29 mouse cellular contexts compared by ENCODE assay signal in genomic region chr10:61130959-61131358, GRCm38 (mm10). TPM values are rescaled to one million over a fixed set of nuclear protein-coding genes. Genes with fewer than 3 reads are reported as not detected.
DNase-seq lines count a peak whose midpoint lies in the region; ATAC-seq lines count a peak whose summit lies in the region.
"Had no signal": no experiment of that assay in that cellular context is flagged by ENCODE, and none has a peak within 500 bp of the region (broad histone marks: within the 10 kb centered on the region; RNA-seq: fewer than 3 reads in every experiment).

No protein-coding gene starts in this region.

- H3K4me1 ChIP-seq in midbrain, embryonic 13.5 days (replicated peaks): 0 out of 2 replicates have a peak, but pooled peaks cover 6% of the 10 kb centered on the region
- 0 out of 2 replicates have a peak, but pooled peaks cover 8% of the 10 kb centered on the region for H3K4me1 ChIP-seq in hindbrain, embryonic 13.5 days (replicated peaks)
- no peaks in the 10 kb centered on the region for H3K4me1 ChIP-seq in forebrain, embryonic 15.5 days
- H3K4me1 ChIP-seq: forebrain, embryonic 13.5 days; heart, embryonic 13.5 days; kidney, embryonic 15.5 days; limb, embryonic 15.5 days had no signal

- DNase-seq in left cerebral cortex, postnatal 4 days: peak; percentile 32
- no peak for DNase-seq in left cerebral cortex, postnatal 14 days (ENCODE audit: low spot score in 2 of 2)
- DNase-seq in brain, adult 2 months (ENCODE audit: low read depth, low spot score): peak; percentile 25
- DNase-seq in cerebellum, postnatal 36 days: peak; percentile 26 to 40
- DNase-seq: adrenal gland, adult 2 months; gastrocnemius, postnatal 10 days; heart, adult 18-20 months; heart, postnatal 36 days; layer of hippocampus, postnatal 36 days; midbrain, embryonic 14.5 days; thymus, adult 18-20 months; thymus, postnatal 4 days had no signal

- no peak for ATAC-seq in midbrain, embryonic 13.5 days
- ATAC-seq in hindbrain, embryonic 13.5 days (ENCODE audit: low FRiP score): no peak
- no peak for ATAC-seq in forebrain, embryonic 15.5 days (replicated peaks)
- ATAC-seq: CD4-positive, CD25-positive, alpha-beta regulatory T cell, adult 4 months; forebrain, embryonic 13.5 days; hindbrain, embryonic 16.5 days; intestine, embryonic 16.5 days; lung, postnatal 0 days had no signal

- H3K36me3 ChIP-seq in midbrain, embryonic 13.5 days: peaks cover 13% of the 10 kb centered on the region
- H3K36me3 ChIP-seq in hindbrain, embryonic 13.5 days: peaks cover 15% of the 10 kb centered on the region
- no peaks in the 10 kb centered on the region; the same call in 1 of the 2 replicates for H3K36me3 ChIP-seq in forebrain, embryonic 15.5 days
- H3K36me3 ChIP-seq: liver, embryonic 15.5 days had no signal

- no peak overlapping the region for H3K27ac ChIP-seq in midbrain, embryonic 13.5 days
- H3K27ac ChIP-seq in hindbrain, embryonic 13.5 days: no peak overlapping the region
- H3K27ac ChIP-seq in forebrain, embryonic 15.5 days (replicated peaks): no peak overlapping the region
- H3K27ac ChIP-seq: forebrain, embryonic 13.5 days; heart, embryonic 13.5 days; kidney, embryonic 15.5 days; limb, embryonic 15.5 days; liver, embryonic 15.5 days had no signal

- H3K9ac ChIP-seq in midbrain, embryonic 13.5 days (replicated peaks): no peak overlapping the region
- no peak overlapping the region for H3K9ac ChIP-seq in hindbrain, embryonic 13.5 days
- H3K9ac ChIP-seq in forebrain, embryonic 15.5 days (replicated peaks): no peak overlapping the region
- H3K9ac ChIP-seq: forebrain, embryonic 13.5 days; heart, embryonic 13.5 days; kidney, embryonic 15.5 days; limb, embryonic 15.5 days; liver, embryonic 15.5 days had no signal

- no peaks in the 10 kb centered on the region for H3K27me3 ChIP-seq in midbrain, embryonic 13.5 days
- no peaks in the 10 kb centered on the region for H3K27me3 ChIP-seq in hindbrain, embryonic 13.5 days
- H3K27me3 ChIP-seq in forebrain, embryonic 15.5 days: no peaks in the 10 kb centered on the region
- H3K27me3 ChIP-seq: forebrain, embryonic 13.5 days; heart, embryonic 13.5 days; kidney, embryonic 15.5 days; limb, embryonic 15.5 days; liver, embryonic 15.5 days had no signal

- no peaks in the 10 kb centered on the region for H3K9me3 ChIP-seq in midbrain, embryonic 13.5 days
- H3K9me3 ChIP-seq in hindbrain, embryonic 13.5 days: no peaks in the 10 kb centered on the region
- no peaks in the 10 kb centered on the region for H3K9me3 ChIP-seq in forebrain, embryonic 15.5 days
- H3K9me3 ChIP-seq: forebrain, embryonic 13.5 days; heart, embryonic 13.5 days; kidney, embryonic 15.5 days; limb, embryonic 15.5 days; liver, embryonic 15.5 days had no signal

- H3K4me2 ChIP-seq in midbrain, embryonic 13.5 days (replicated peaks): no peak overlapping the region
- no peak overlapping the region for H3K4me2 ChIP-seq in hindbrain, embryonic 13.5 days
- H3K4me2 ChIP-seq in forebrain, embryonic 15.5 days (replicated peaks): no peak overlapping the region
- H3K4me2 ChIP-seq: forebrain, embryonic 13.5 days; heart, embryonic 13.5 days; kidney, embryonic 15.5 days; limb, embryonic 15.5 days; liver, embryonic 15.5 days had no signal

- H3K4me3 ChIP-seq in midbrain, embryonic 13.5 days (replicated peaks): no peak overlapping the region
- no peak overlapping the region for H3K4me3 ChIP-seq in hindbrain, embryonic 13.5 days
- no peak overlapping the region for H3K4me3 ChIP-seq in forebrain, embryonic 15.5 days
- H3K4me3 ChIP-seq: forebrain, embryonic 13.5 days; heart, embryonic 13.5 days; kidney, embryonic 15.5 days; limb, embryonic 15.5 days; liver, embryonic 15.5 days had no signal

- 79% methylated on average over 3 of the region's 3 CpGs for WGBS in midbrain, embryonic 13.5 days
- 84% methylated on average over 3 of the region's 3 CpGs for WGBS in hindbrain, embryonic 13.5 days
- WGBS in forebrain, embryonic 15.5 days: 81% methylated on average over 3 of the region's 3 CpGs

- intact Hi-C loops in left cerebral cortex, postnatal 4 days (cut with DNase I): no loop called here
- intact Hi-C loops in left cerebral cortex, postnatal 14 days (cut with DNase I): no loop called here

RNA-seq across cellular contexts. Expression of gene Sgpl1, which starts 16.5 kb away (rescaled TPM):
- total RNA-seq in left cerebral cortex, postnatal 4 days (2021): 10 to 100 TPM; 40.0 to 43.1 TPM
- total RNA-seq in left cerebral cortex, postnatal 14 days (2021): 10 to 100 TPM; 21.8 to 24.3 TPM
- polyA plus RNA-seq in midbrain, embryonic 13.5 days (2015; fragmentation: Nextera tagmentation; extraction: Ambion mirVana): 60.8 and 70.8 TPM in 2 replicates
- polyA plus RNA-seq in hindbrain, embryonic 13.5 days (2015; fragmentation: Nextera tagmentation; extraction: Ambion mirVana): 66.2 and 66.8 TPM in 2 replicates
- 63.6 and 65.8 TPM in 2 replicates for polyA plus RNA-seq in forebrain, embryonic 15.5 days (2015; fragmentation: Nextera tagmentation; extraction: Ambion mirVana)

RNA-seq across cellular contexts. Expression of gene Tbata, which starts 40.8 kb away (rescaled TPM):
- total RNA-seq in left cerebral cortex, postnatal 4 days (2021): under 1 TPM; 0.54 to 0.56 TPM
- 1 to 10 TPM; 1.3 to 2.1 TPM for total RNA-seq in left cerebral cortex, postnatal 14 days (2021)
- polyA plus RNA-seq in midbrain, embryonic 13.5 days (2015; fragmentation: Nextera tagmentation; extraction: Ambion mirVana): 0.17 TPM in 1 of 2 replicates, not detected in the other
- polyA plus RNA-seq in hindbrain, embryonic 13.5 days (2015; fragmentation: Nextera tagmentation; extraction: Ambion mirVana): 0.19 TPM in 1 of 2 replicates, not detected in the other
- polyA plus RNA-seq in forebrain, embryonic 15.5 days (2015; fragmentation: Nextera tagmentation; extraction: Ambion mirVana): 1.3 and 3.2 TPM in 2 replicates
- total RNA-seq: adrenal gland, adult 2 months; ES-E14; gastrocnemius, postnatal 10 days; heart, adult 18-20 months; heart, postnatal 36 days; megakaryocyte progenitor cell, adult 5-6 weeks had no signal
- polyA plus RNA-seq: adrenal gland, adult 2 months; CD4-positive, CD25-positive, alpha-beta regulatory T cell, adult 4 months; heart, embryonic 13.5 days; intestine, embryonic 16.5 days; liver, embryonic 15.5 days; midbrain, embryonic 14.5 days; neural tube, embryonic 14.5 days; spleen, adult 2 months; stomach, embryonic 14.5 days had no signal

RNA-seq across cellular contexts. Expression of gene Pcbd1, which starts 41.8 kb away (rescaled TPM):
- 10 to 100 TPM; 12.1 to 16.6 TPM for total RNA-seq in left cerebral cortex, postnatal 4 days (2021)
- total RNA-seq in left cerebral cortex, postnatal 14 days (2021): 1 to 10 TPM; 8.6 to 9.4 TPM
- 31.8 and 32.6 TPM in 2 replicates for polyA plus RNA-seq in midbrain, embryonic 13.5 days (2015; fragmentation: Nextera tagmentation; extraction: Ambion mirVana)
- 28.8 and 31.5 TPM in 2 replicates for polyA plus RNA-seq in hindbrain, embryonic 13.5 days (2015; fragmentation: Nextera tagmentation; extraction: Ambion mirVana)
- polyA plus RNA-seq in forebrain, embryonic 15.5 days (2015; fragmentation: Nextera tagmentation; extraction: Ambion mirVana): 15.8 and 16.5 TPM in 2 replicates

Comparison
In these comparisons a context has a peak if more than half of its experiments do, and no peak if none do; other contexts are left out.
1. DNase-seq: peak in left cerebral cortex, postnatal 4 days (single experiment), brain, adult 2 months (single experiment) and cerebellum, postnatal 36 days (2 of 2); none in left cerebral cortex, postnatal 14 days (0 of 2).